Mouse (Mus musculus): ENCODE measurements around the gene Myoz1. TPM values are rescaled to one million over a fixed set of nuclear protein-coding genes. Genes with fewer than 3 reads are reported as not detected.
"Not testable (repeated sequence)": the region's sequence is repeated elsewhere in the genome, so short reads cannot be mapped to it uniquely, and the experiment has no call there.

Gene Myoz1
- polyA plus RNA-seq (2014; fragmentation: Nextera tagmentation; extraction: Ambion mirVana) = 0.26 TPM in 1 of 2 replicates, not detected in the other

DNA sequence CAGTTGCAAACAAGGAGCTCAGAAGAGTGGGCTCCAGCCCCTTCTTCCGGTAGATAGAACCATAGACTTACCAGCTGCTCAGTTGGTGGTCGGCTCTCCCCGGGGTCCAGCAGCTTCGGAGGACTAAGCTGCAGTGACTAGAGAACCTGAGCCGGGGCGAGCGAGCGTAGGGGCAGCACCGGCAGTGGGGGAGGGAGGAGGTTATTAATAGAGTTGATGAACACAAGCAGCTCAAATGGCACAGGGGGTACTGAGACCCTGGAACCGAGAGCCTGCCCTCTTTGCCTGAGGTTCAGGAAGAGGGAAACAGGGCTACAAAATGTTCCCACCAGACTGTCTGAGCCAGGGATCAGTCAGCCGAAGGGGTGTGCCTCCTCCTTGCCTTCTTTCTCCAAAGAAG, at the start of gene Myoz1:
Gene Myoz1, minus strand, starts transcription at position 180 of the 400 bp plus-strand sequence.
- H3K4me1 ChIP-seq (ENCODE audit: control insufficient read depth, insufficient read depth, low read length) = no peaks in the 10 kb centered on the region
- no peak for DNase-seq (ENCODE audit: low spot score, missing footprints)
- H3K4me3 ChIP-seq (ENCODE audit: low read depth, low read length) = no peak within 1 kb of the TSS
- H3K27ac ChIP-seq (ENCODE audit: low read depth, low read length) = no peak within 1 kb of the TSS
- ATAC-seq (ENCODE audit: low FRiP score) = no peak
- WGBS = 40% methylated on average over 11 of the region's 11 CpGs
- no peak within 1 kb of the TSS for H3K4me2 ChIP-seq
- no peak within 1 kb of the TSS for H3K9ac ChIP-seq (ENCODE audit: low read length)
- no peaks in the 10 kb centered on the region for H3K27me3 ChIP-seq (ENCODE audit: control insufficient read depth, insufficient read depth, low read length)
- no peaks in the 10 kb centered on the region for H3K9me3 ChIP-seq (ENCODE audit: control insufficient read depth, low read length)
- H3K36me3 ChIP-seq (ENCODE audit: control insufficient read depth, insufficient read depth, low read length) = no peaks in the 10 kb centered on the region

DNA sequence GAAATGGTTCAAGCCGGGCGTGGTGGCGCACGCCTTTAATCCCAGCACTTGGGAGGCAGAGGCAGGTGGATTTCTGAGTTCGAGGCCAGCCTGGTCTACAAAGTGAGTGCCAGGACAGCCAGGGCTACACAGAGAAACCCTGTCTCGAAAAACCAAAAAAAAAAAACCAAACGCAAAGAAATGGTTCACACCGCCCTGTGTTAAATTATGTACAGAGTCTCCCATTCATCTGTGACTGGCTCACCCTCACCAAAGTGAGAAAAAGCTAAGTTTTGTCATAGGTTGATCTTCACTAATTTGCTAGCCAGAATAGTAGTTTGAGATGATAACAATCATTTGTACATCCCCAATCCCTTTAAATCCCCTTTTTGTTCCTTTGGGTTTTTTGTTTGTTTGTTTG, 47.1 kb upstream of the Myoz1 start:
- ATAC-seq (ENCODE audit: low FRiP score); H3K9me3 ChIP-seq (ENCODE audit: control insufficient read depth, low read length); DNase-seq (ENCODE audit: low spot score, missing footprints); H3K27ac ChIP-seq (ENCODE audit: low read depth, low read length); H3K36me3 ChIP-seq (ENCODE audit: control insufficient read depth, insufficient read depth, low read length); H3K27me3 ChIP-seq (ENCODE audit: control insufficient read depth, insufficient read depth, low read length): not testable (repeated sequence)
- Histone ChIP-seq H3K4me1 (ENCODE audit: control insufficient read depth, insufficient read depth, low read length) (peaks cover 14% of the 10 kb centered on the region), H3K4me3 (ENCODE audit: low read depth, low read length) (peak overlapping the region; percentile 82), H3K4me2 (peak overlapping the region; percentile 68), H3K9ac (ENCODE audit: low read length) (peak overlapping the region; percentile 95)
- WGBS = 17% methylated on average over 8 of the region's 8 CpGs

DNA sequence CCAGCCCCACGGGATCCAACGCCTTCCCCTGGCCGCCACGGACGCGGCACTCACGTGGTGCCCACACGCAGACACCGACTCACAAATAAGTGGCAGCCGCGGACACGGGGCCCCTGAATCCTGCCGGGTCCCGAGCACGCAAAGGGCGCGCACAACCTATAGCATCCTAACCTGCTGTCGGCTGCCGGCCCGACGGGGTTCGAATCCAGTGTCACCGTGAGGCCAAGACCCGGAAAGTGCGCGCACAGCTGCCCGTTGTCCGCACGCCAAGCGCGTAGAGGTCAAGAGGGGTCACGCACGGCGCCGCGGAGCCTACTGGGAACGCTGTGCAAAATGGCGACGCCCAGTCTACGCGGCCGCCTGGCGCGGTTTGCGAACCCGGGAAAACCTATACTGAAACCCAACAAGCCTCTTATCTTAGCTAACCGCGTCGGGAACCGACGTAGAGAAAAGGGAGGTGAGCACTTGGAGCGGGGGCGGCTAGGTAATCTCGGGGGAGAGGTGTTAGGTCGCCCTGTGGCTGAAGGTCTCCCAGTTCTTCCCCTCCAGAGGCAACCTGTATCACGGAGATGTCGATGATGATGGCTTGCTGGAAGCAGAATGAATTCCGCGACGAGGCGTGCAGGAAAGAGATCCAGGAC, 46.5 kb upstream of the Myoz1 start, which contains the start of gene Chchd1:
Gene Chchd1, plus strand, starts transcription at position 266 of the 641 bp plus-strand sequence.
- Histone ChIP-seq H3K4me2 (peak within 1 kb of the TSS; percentile 68), H3K9me3 (ENCODE audit: control insufficient read depth, low read length) (no peaks in the 10 kb centered on the region), H3K4me1 (ENCODE audit: control insufficient read depth, insufficient read depth, low read length) (peaks cover 17% of the 10 kb centered on the region), H3K4me3 (ENCODE audit: low read depth, low read length) (peak within 1 kb of the TSS; percentile 82), H3K9ac (ENCODE audit: low read length) (peak within 1 kb of the TSS; percentile 95), H3K27me3 (ENCODE audit: control insufficient read depth, insufficient read depth, low read length) (no peaks in the 10 kb centered on the region), H3K36me3 (ENCODE audit: control insufficient read depth, insufficient read depth, low read length) (peaks cover 8% of the 10 kb centered on the region; the same call in 1 of the 2 replicates), H3K27ac (ENCODE audit: low read depth, low read length) (peak within 1 kb of the TSS; percentile 69)
- ATAC-seq (ENCODE audit: low FRiP score) = peak; percentile 72
- DNase-seq (ENCODE audit: low spot score, missing footprints) = peak; percentile 99
- under 1% methylated on average over 61 of the region's 61 CpGs for WGBS

- Histone ChIP-seq H3K27ac (ENCODE audit: low read depth, low read length) (no peak overlapping the region), H3K4me1 (ENCODE audit: control insufficient read depth, insufficient read depth, low read length) (peaks cover 20% of the 10 kb centered on the region), H3K4me3 (ENCODE audit: low read depth, low read length) (peak overlapping the region; percentile 82), H3K4me2 (peak overlapping the region; percentile 68), H3K9me3 (ENCODE audit: control insufficient read depth, low read length) (no peaks in the 10 kb centered on the region), H3K36me3 (ENCODE audit: control insufficient read depth, insufficient read depth, low read length) (peaks cover 8% of the 10 kb centered on the region; the same call in 1 of the 2 replicates), H3K27me3 (ENCODE audit: control insufficient read depth, insufficient read depth, low read length) (no peaks in the 10 kb centered on the region), H3K9ac (ENCODE audit: low read length) (peak overlapping the region; percentile 95)
- 16% methylated on average over 15 of the region's 15 CpGs for WGBS
- ATAC-seq (ENCODE audit: low FRiP score) = peak; percentile 18; the same call in 1 of the 2 replicates
- DNase-seq (ENCODE audit: low spot score, missing footprints) = peak; percentile 69
Measured at GRCm38 (mm10) chr14:20702096-20702740, 45.9 kb upstream of the Myoz1 start.

DNA sequence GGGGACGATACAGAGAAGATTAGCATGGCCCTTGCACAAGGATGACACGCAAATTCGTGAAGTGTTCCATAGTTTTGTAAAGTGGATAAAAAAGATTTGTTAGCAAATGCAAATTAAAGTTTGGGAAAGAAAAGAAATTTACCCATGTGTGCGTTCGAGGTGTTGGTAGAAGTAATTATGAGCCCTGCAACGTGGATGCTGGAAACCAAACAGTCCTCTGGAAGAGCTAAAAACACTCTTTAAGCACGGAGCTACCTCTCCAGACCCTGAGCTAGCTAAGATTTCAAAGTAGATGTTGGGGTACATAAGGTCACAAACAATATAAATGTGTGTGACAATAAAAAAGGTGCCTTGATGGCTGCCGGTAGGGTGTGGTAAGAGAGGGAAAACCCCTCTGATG, 45.2 kb upstream of the Myoz1 start:
- H3K4me1 ChIP-seq (ENCODE audit: control insufficient read depth, insufficient read depth, low read length) = peaks cover 22% of the 10 kb centered on the region
- no peak for ATAC-seq (ENCODE audit: low FRiP score)
- no peak overlapping the region for H3K27ac ChIP-seq (ENCODE audit: low read depth, low read length)
- peak overlapping the region; percentile 68; the same call in 1 of the 2 replicates for H3K4me2 ChIP-seq
- no peaks in the 10 kb centered on the region for H3K9me3 ChIP-seq (ENCODE audit: control insufficient read depth, low read length)
- H3K27me3 ChIP-seq (ENCODE audit: control insufficient read depth, insufficient read depth, low read length) = no peaks in the 10 kb centered on the region
- H3K9ac ChIP-seq (ENCODE audit: low read length) = no peak overlapping the region
- 85% methylated on average over 8 of the region's 8 CpGs for WGBS
- DNase-seq (ENCODE audit: low spot score, missing footprints) = no peak
- peaks cover 8% of the 10 kb centered on the region; the same call in 1 of the 2 replicates for H3K36me3 ChIP-seq (ENCODE audit: control insufficient read depth, insufficient read depth, low read length)
- H3K4me3 ChIP-seq (ENCODE audit: low read depth, low read length) = no peak overlapping the region

GRCm38 (mm10) chr14:20700362-20700761, 44.0 kb upstream of the Myoz1 start:
- no peaks in the 10 kb centered on the region for H3K27me3 ChIP-seq (ENCODE audit: control insufficient read depth, insufficient read depth, low read length)
- peaks cover 31% of the 10 kb centered on the region for H3K4me1 ChIP-seq (ENCODE audit: control insufficient read depth, insufficient read depth, low read length)
- H3K27ac ChIP-seq (ENCODE audit: low read depth, low read length) = no peak overlapping the region
- H3K9ac ChIP-seq (ENCODE audit: low read length) = no peak overlapping the region
- WGBS = 85% methylated on average over 3 of the region's 3 CpGs
- no peaks in the 10 kb centered on the region for H3K9me3 ChIP-seq (ENCODE audit: control insufficient read depth, low read length)
- no peak overlapping the region for H3K4me2 ChIP-seq
- no peak overlapping the region for H3K4me3 ChIP-seq (ENCODE audit: low read depth, low read length)
- peaks cover 7% of the 10 kb centered on the region; the same call in 1 of the 2 replicates for H3K36me3 ChIP-seq (ENCODE audit: control insufficient read depth, insufficient read depth, low read length)
- DNase-seq (ENCODE audit: low spot score, missing footprints) = peak; percentile 81
- no peak for ATAC-seq (ENCODE audit: low FRiP score)

GRCm38 (mm10) chr14:20698515-20698914, 42.2 kb upstream of the Myoz1 start:
- no peaks in the 10 kb centered on the region for H3K27me3 ChIP-seq (ENCODE audit: control insufficient read depth, insufficient read depth, low read length)
- no peaks in the 10 kb centered on the region for H3K9me3 ChIP-seq (ENCODE audit: control insufficient read depth, low read length)
- no peak overlapping the region for H3K9ac ChIP-seq (ENCODE audit: low read length)
- no peak overlapping the region for H3K4me2 ChIP-seq
- H3K4me1 ChIP-seq (ENCODE audit: control insufficient read depth, insufficient read depth, low read length) = peaks cover 34% of the 10 kb centered on the region
- H3K4me3 ChIP-seq (ENCODE audit: low read depth, low read length) = no peak overlapping the region
- DNase-seq (ENCODE audit: low spot score, missing footprints) (no peak), ATAC-seq (ENCODE audit: low FRiP score) (no peak)
- WGBS = 83% methylated on average over 2 of the region's 2 CpGs
- no peak overlapping the region for H3K27ac ChIP-seq (ENCODE audit: low read depth, low read length)
- peaks cover 11% of the 10 kb centered on the region; the same call in 1 of the 2 replicates for H3K36me3 ChIP-seq (ENCODE audit: control insufficient read depth, insufficient read depth, low read length)

DNA sequence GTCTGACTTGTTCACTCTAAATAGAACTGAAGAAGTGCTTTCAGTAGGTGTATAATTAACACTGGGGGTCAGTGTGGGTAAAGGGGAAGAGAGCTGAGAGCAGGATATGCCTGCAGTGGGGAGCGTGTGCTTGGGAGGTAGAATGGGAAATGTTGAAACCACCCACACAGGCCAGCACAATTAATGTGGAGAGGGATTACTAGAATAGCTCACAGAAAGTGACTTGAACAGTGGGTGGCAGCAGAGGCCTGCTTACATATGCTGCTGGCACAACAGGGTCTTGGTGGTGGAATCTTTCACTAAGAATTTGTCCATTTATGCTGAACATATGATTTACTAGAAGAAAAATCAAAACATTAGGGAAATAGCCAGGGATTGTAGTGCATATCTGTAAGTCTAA, 40.6 kb upstream of the Myoz1 start:
- peaks cover 19% of the 10 kb centered on the region; the same call in 1 of the 2 replicates for H3K36me3 ChIP-seq (ENCODE audit: control insufficient read depth, insufficient read depth, low read length)

More for the DNA sequence above, 40.6 kb upstream of the Myoz1 start:
- WGBS = 15% methylated on average over 1 of the region's 1 CpGs
- ATAC-seq (ENCODE audit: low FRiP score) (no peak), DNase-seq (ENCODE audit: low spot score, missing footprints) (peak; percentile 86)
- Histone ChIP-seq H3K4me3 (ENCODE audit: low read depth, low read length) (peak overlapping the region; percentile 94; the same call in 1 of the 2 replicates), H3K4me2 (peak overlapping the region; percentile 76), H3K9ac (ENCODE audit: low read length) (0 out of 2 replicates have a peak overlapping the region, but pooled peaks have one; percentile 22), H3K27ac (ENCODE audit: low read depth, low read length) (no peak overlapping the region), H3K9me3 (ENCODE audit: control insufficient read depth, low read length) (no peaks in the 10 kb centered on the region), H3K27me3 (ENCODE audit: control insufficient read depth, insufficient read depth, low read length) (no peaks in the 10 kb centered on the region), H3K4me1 (ENCODE audit: control insufficient read depth, insufficient read depth, low read length) (peaks cover 32% of the 10 kb centered on the region)
